Mouse (Mus musculus) lung, postnatal 36 days (tissue): ENCODE measurements at regions not wholly inside any gene's neighbourhood (a gene's known extent, or its start where the extent isn't known, plus 50 kb on each side); places are given as distances from the start of the nearest gene placed in this dataset.
A peak's percentile ranks its signal among the peaks of the same experiment; 100 is the strongest.

ENCODE experiments used
- DNase-seq: peaks from one replicate; pipeline ENCODE4 v3.0.0; 2022; ENCODE audit warnings: mixed read lengths

GRCm38 (mm10) chr1:151045334-151045733, 52.1 kb upstream of the Hmcn1 start:
- DNase-seq = peak; percentile 56

- DNase-seq = no peak
Observed at GRCm38 (mm10) chr1:151046626-151047025, 53.4 kb upstream of the Hmcn1 start.

- no peak for DNase-seq
Observed at GRCm38 (mm10) chr1:151049726-151050506, 56.7 kb upstream of the Hmcn1 start.

GRCm38 (mm10) chr1:151050507-151050816, 57.2 kb upstream of the Hmcn1 start:
- no peak for DNase-seq

- no peak for DNase-seq
Observed at GRCm38 (mm10) chr1:151053268-151053667, 60.0 kb upstream of the Hmcn1 start.

- DNase-seq = no peak
Observed at GRCm38 (mm10) chr1:151055396-151055795, 62.2 kb upstream of the Hmcn1 start.

- no peak for DNase-seq
Observed at GRCm38 (mm10) chr1:151059546-151060136, 66.4 kb upstream of the Hmcn1 start.

- peak; percentile 43 for DNase-seq
Observed at GRCm38 (mm10) chr1:151065090-151065567, 71.9 kb upstream of the Hmcn1 start.

GRCm38 (mm10) chr1:151066379-151067128, 73.3 kb upstream of the Hmcn1 start:
- DNase-seq = no peak

- DNase-seq = no peak
Observed at GRCm38 (mm10) chr1:151074508-151075314, 81.5 kb upstream of the Hmcn1 start.

- no peak for DNase-seq
Observed at GRCm38 (mm10) chr1:151075541-151075940, 82.3 kb upstream of the Hmcn1 start.

GRCm38 (mm10) chr1:151078909-151079522, 85.8 kb upstream of the Hmcn1 start:
- DNase-seq = peak; percentile 93

- no peak for DNase-seq
Observed at GRCm38 (mm10) chr1:151079614-151080360, 86.6 kb upstream of the Hmcn1 start.

GRCm38 (mm10) chr1:151080510-151080980, 87.3 kb upstream of the Hmcn1 start:
- DNase-seq = peak; percentile 28

GRCm38 (mm10) chr1:151082510-151083033, 89.3 kb upstream of the Hmcn1 start:
- no peak for DNase-seq

- DNase-seq = no peak
Observed at GRCm38 (mm10) chr1:151083806-151084205, 90.6 kb upstream of the Hmcn1 start.

GRCm38 (mm10) chr1:151086111-151086859, 93.0 kb upstream of the Hmcn1 start:
- DNase-seq = no peak

GRCm38 (mm10) chr1:151087151-151087660, 94.0 kb upstream of the Hmcn1 start:
- no peak for DNase-seq

GRCm38 (mm10) chr1:151087811-151088511, 94.4 kb upstream of the Gm47985 start:
- peak; percentile 46 for DNase-seq
